Mouse (Mus musculus) thymus, adult 2 months (tissue): ENCODE results near the gene Cers1.

Source experiments
- CTCF ChIP-seq: fragments of 200-500 bp; IDR thresholded peaks from 2 replicates; pipeline ENCODE4 v1.5.1; 2012; ENCODE audit warnings: mild to moderate bottlenecking, control low read depth, low read length, moderate library complexity, borderline replicate concordance; ENCODE audit not compliant: control insufficient read depth, poor library complexity, insufficient read depth; ENCODE audit errors: extremely low read depth
- POLR2A ChIP-seq: fragments of 200-500 bp; IDR thresholded peaks from 2 replicates; pipeline ENCODE4 v1.6.1; 2012; ENCODE audit warnings: mild to moderate bottlenecking, low read length, control low read depth, moderate library complexity; ENCODE audit not compliant: control insufficient read depth, poor library complexity, insufficient read depth; ENCODE audit errors: extremely low read depth

DNA sequence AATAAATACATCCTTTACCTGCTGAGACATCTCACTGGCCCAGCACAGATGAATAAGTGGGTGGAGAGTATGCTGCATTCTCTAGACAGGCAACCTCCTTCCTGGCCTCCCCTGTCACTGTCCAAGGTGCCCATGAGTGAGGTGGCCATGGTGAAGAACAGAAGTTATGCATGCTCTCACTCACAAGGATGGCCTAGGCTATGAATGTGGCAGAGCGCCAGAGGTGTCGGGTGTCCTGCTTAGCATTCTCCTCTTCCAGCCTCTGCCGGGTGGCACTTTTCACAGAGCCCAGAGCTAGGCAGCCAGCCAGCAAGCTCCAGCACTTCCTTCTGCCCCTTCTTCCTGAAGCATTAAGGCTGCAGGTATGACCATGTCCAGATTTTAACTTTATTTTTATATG is 43.8 kb downstream of the Cers1 start:
- no peak for TF ChIP-seq POLR2A
- TF ChIP-seq CTCF, result no peak
